Mouse (Mus musculus) erythroblast, embryonic 14.5 days (primary cell): Measurements from ENCODE around the gene Scamp5. TPM values are rescaled to one million over a fixed set of nuclear protein-coding genes. Genes with fewer than 3 reads are reported as not detected.
"Not testable (repeated sequence)": the region's sequence is repeated elsewhere in the genome, so short reads cannot be mapped to it uniquely, and the experiment has no call there.

Source experiments
- H3K27me3 ChIP-seq: 2 replicates; pipeline ENCODE4 v1.6.1; 2012; ENCODE audit warnings: inconsistent platforms; ENCODE audit not compliant: control insufficient read depth
- H3K36me3 ChIP-seq: 2 replicates; pipeline ENCODE4 v1.6.1; 2012; ENCODE audit warnings: mild to moderate bottlenecking, inconsistent platforms; ENCODE audit not compliant: control insufficient read depth
- H3K4me1 ChIP-seq: 2 replicates; pipeline ENCODE4 v1.6.1; 2012; ENCODE audit warnings: inconsistent platforms; ENCODE audit not compliant: control insufficient read depth
- H3K4me3 ChIP-seq: replicated peaks from 2 replicates; pipeline ENCODE3; 2012; ENCODE audit warnings: moderate library complexity, mild to moderate bottlenecking, inconsistent platforms
- H3K9me3 ChIP-seq: 2 replicates; pipeline ENCODE4 v1.6.1; 2012; ENCODE audit warnings: low read length, inconsistent platforms, mixed read lengths; ENCODE audit not compliant: control insufficient read depth
- GATA1 ChIP-seq: IDR thresholded peaks from 2 replicates; pipeline ENCODE4 v1.6.1; 2012; ENCODE audit warnings: low read length, inconsistent platforms, mixed read lengths
- TAL1 ChIP-seq: IDR thresholded peaks from 3 replicates; pipeline ENCODE4 v1.6.1; 2012; ENCODE audit warnings: low read length, inconsistent platforms, mixed read lengths
- polyA plus RNA-seq: library from polyadenylated mRNA; stranded (reverse); fragments of >175 nt; gene quantifications from 2 replicates; pipeline ENCODE4 v1.2.3, GENCODE M21; 2012

Scamp5 gene
- polyA plus RNA-seq, 1 experiment, result 0.03 TPM

DNA sequence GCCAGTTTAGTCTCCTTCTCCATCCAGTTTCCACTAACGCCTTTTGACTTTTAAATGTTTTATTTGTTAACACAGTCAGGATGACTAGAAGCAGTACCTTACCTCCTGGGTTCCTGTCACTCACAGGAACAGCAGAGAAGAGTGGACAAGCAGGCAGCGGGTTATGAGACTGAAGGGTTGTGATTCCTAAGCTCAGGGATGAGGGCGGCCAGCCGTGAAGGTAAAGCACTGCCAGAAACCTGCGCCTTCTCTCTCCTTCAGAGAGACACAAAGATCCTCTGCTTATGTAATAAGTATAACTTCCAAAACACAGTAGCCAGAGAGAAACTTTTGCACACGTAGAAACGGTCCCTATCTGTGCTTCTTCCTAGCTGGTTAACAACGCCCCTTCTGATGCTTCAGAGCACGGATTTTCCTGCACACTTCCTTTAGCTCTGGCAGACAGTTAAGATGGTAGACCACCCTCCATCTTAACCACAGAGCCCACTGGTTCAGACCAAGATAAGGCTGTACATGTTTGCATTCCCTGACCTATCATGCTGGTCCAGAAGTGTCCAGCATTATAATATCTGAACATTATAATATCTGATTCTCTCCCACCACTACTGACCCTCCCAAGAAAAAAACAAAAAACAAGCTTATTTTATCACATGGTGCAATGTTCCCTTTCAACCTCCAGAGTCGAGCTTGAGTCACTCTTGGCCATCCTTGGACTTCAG is 29.8 kb downstream of the Scamp5 start:
- Histone ChIP-seq H3K9me3 (no peaks in the 10 kb centered on the region), H3K36me3 (peaks cover 20% of the 10 kb centered on the region), H3K4me1 (peaks cover 31% of the 10 kb centered on the region), H3K4me3 (no peak overlapping the region), H3K27me3 (no peaks in the 10 kb centered on the region)
- TF ChIP-seq GATA1 (no peak), TAL1 (no peak)

DNA sequence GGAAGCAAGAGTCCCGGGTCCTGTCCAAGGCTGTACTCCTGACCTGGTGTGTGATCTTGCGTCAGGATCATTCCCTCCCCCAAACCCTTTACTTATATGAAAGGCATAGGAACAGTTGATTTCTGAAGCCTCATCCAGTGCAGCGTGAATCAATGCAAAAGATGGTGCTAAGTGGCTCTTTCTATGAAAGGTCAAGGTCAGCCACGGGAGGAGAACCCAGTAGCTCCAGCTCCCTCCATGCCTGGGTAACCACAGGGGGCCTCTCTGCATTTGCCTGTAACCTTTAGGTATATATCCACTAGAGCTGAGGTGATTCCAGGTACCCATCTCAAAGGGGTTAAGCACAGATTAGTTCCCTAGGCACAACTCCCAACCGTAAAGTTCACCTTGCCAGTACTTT is 31.7 kb downstream of the Scamp5 start:
- H3K36me3 ChIP-seq, result peaks cover 33% of the 10 kb centered on the region
- TF ChIP-seq GATA1, result no peak
- TF ChIP-seq TAL1, result no peak
- no peak overlapping the region for H3K4me3 ChIP-seq
- no peaks in the 10 kb centered on the region for H3K9me3 ChIP-seq
- peaks cover 29% of the 10 kb centered on the region for H3K4me1 ChIP-seq
- H3K27me3 ChIP-seq, result no peaks in the 10 kb centered on the region

DNA sequence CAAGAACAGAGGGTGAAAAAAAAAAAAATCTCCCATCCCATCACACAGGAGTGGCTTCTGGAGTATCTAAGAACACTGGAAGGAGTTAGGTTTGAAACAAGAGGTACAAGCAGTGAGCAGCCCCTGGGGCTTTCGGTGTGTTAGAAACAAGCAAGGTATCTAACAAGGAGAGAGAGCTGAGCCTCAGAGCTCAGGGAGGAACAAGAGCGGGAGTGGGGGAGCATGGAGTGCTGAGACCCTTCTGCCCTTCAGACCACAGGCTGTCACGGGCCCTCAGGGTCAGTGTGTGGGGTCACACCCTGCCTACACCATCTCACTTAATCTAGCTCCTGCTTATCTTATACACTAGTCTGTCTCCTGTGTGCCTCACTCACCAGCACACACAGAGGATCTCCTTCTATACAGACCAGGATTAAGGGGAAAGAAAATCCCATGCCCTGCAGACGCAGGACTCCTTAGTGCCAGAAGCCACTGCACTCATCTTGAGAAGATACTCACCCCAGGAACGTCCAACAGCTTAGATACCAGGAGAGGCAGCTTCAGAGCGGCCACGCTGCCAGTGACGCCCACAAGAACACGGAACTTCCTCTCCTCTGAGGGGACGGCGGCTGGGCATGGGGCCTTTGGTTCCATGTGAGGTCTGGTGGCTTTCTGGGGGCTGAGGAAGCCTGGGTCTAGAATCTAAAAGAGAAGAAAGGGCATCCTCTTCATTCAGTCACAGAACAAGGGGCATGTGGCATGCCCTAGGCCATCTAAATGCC is 33.3 kb downstream of the Scamp5 start:
- H3K4me3 ChIP-seq, result no peak overlapping the region
- H3K9me3 ChIP-seq, result no peaks in the 10 kb centered on the region
- H3K27me3 ChIP-seq, result no peaks in the 10 kb centered on the region
- no peak for TF ChIP-seq GATA1
- H3K36me3 ChIP-seq, result peaks cover 35% of the 10 kb centered on the region
- H3K4me1 ChIP-seq, result peaks cover 19% of the 10 kb centered on the region

DNA sequence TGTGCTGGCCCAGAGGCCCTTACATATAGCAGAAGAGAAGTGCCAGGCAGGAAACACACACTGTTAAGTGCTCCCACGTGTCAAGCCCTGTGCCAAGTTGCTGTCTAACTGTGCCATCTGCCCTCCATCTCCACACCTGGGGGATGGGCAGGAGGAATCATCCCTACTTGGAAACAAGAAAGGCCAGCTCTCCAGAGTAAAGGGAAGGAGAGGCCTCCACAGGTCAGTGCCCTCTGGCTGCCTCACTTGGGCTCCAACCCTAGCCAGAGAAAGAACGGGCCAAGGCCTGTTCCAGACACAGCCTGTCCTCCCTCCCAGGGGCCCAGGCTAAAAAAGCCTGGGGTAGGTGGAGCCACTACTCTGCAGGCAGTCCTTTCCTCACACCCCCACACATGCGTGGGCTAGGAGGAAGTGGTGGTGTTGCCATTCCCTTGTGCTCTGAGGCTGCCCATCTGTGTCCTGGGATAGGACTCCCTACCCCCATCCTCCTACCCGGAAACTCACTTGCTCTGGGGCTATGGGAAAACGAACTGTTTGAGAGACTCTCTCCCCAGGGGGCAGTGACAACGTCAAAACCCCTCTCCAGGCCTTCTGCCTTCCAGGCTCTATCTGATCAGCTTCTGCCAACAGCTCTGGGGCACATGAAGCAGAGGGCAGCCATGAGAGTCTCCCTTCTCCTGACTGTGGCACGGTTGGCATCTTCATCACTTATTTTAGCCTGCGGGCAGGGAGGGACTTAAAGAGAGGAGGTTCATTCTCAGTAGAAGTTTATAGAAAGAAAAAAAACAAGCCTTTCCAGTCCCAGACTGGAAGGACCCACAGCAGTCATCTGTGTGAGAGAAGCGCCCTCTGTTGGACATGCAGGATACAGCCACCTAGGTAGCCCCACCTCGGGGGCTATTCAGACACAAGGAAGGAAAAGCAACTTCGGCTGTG is 34.5 kb downstream of the Scamp5 start:
- H3K4me1 ChIP-seq, result peaks cover 8% of the 10 kb centered on the region

DNA sequence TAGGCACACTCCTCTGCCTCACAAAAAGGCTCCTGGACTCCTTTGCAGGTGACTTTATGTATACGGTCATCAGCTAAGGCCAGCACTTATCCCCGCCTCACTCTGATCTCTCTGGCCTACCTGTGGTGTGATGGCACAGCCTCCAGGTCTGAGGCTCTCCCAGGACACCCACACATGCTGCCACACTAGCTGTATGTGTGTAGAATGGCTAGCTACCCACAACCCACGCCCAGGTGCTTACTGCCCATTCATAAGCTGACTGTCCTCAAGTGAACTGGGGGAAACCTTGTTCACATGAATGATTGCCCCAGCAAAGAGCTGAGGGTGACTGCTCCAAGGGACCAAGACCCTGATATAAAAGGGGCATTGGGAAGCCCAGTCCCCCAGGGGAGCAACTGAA is 35.4 kb downstream of the Scamp5 start:
- H3K4me3 ChIP-seq, result no peak overlapping the region
- no peaks in the 10 kb centered on the region for H3K27me3 ChIP-seq
- H3K36me3 ChIP-seq, result peaks cover 35% of the 10 kb centered on the region
- TF ChIP-seq TAL1 (no peak), GATA1 (no peak)
- H3K4me1 ChIP-seq, result peaks cover 5% of the 10 kb centered on the region
- H3K9me3 ChIP-seq, result no peaks in the 10 kb centered on the region

More for the DNA sequence above, 34.5 kb downstream of the Scamp5 start:
- TF ChIP-seq TAL1 (no peak), GATA1 (no peak)
- no peak overlapping the region for H3K4me3 ChIP-seq
- peaks cover 35% of the 10 kb centered on the region for H3K36me3 ChIP-seq
- no peaks in the 10 kb centered on the region for H3K27me3 ChIP-seq
- H3K9me3 ChIP-seq, result no peaks in the 10 kb centered on the region

DNA sequence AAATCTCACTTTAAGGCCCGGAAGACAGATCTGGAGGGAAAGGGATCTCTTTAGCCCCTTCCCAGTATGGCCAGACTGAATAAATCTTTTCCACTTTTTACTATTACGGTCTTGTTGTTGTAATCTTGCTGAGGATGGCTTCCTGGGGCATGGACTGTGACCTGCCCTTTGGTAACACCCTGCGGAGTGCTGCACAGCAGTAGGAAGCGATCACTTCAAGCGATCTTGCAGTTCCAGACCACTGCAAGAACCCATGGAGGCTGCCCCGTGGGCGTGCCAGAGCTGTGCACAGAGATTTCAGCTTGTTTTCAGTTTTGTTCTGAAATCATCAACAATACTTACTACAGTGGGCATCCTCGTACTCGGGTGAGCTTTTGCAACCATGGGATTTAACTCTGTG is 36.7 kb downstream of the Scamp5 start:
- H3K9me3 ChIP-seq, result no peaks in the 10 kb centered on the region
- H3K27me3 ChIP-seq, result no peaks in the 10 kb centered on the region
- H3K4me1 ChIP-seq, result peaks cover 5% of the 10 kb centered on the region
- TF ChIP-seq GATA1 (no peak), TAL1 (no peak)
- H3K4me3 ChIP-seq, result no peak overlapping the region
- peaks cover 32% of the 10 kb centered on the region for H3K36me3 ChIP-seq

DNA sequence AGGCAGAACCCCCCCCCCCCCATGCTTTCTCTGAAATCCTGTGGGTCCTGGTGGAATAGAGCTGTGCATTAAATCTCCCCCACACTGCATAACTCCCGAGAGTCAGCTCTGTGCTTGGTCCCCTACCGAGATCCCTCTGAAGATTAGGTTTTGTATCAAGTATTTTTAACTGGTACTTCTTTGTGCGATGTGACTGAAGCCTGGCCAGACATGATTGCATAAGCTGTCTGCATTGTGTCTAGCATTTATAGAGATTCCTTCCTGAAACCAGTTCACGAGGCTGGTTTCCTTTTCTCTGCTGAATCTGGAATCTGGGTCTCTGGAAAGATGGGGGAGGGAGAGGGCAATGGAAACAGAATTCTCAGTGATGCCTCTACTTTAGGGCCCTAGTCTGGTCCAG is 39.5 kb downstream of the Scamp5 start:
- peaks cover 24% of the 10 kb centered on the region for H3K36me3 ChIP-seq

DNA sequence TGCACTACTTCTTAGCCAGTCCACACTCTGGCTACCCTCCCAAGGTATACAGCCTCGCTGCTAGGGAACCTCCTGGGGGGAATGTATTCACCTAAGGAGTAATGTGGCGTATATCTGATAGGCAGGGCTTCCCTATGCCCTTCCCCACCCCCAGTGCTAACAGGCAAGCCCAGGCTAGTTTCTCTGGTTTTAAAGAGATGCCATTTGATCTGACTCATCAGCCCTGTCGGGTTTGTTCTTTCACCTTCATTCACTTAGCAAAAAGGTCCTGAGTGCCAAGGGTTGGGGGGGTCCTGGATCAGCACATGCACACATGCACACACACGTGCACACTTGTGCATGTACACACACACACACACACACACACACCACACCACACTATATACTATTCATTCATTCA is 39.9 kb downstream of the Scamp5 start:
- no peaks in the 10 kb centered on the region for H3K9me3 ChIP-seq
- H3K36me3 ChIP-seq, result peaks cover 20% of the 10 kb centered on the region
- TF ChIP-seq GATA1, result no peak
- no peak for TF ChIP-seq TAL1
- H3K4me3 ChIP-seq, result no peak overlapping the region
- no peaks in the 10 kb centered on the region for H3K4me1 ChIP-seq
- H3K27me3 ChIP-seq, result no peaks in the 10 kb centered on the region

More for the DNA sequence above, 39.5 kb downstream of the Scamp5 start:
- Histone ChIP-seq H3K4me3 (no peak overlapping the region), H3K27me3 (no peaks in the 10 kb centered on the region), H3K4me1 (no peaks in the 10 kb centered on the region), H3K9me3 (no peaks in the 10 kb centered on the region)
- TF ChIP-seq GATA1 (no peak), TAL1 (no peak)

DNA sequence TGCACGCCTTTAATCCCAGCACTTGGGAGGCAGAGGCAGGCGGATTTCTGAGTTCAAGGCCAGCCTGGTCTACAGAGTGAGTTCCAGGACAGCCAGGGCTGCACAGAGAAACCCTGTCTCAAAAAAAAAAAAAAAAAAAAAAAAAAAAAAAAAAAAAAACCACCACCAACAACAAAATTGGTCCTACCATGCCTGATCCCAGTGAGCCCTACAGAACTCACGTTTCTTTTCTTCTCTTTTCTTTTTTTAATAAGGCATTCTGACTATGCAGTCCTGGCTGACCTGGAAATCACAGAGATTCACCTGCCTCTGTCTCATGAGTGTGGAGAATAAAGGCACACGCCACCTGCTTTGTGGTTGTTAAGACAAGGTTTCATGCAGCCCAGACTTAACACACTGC is 40.7 kb downstream of the Scamp5 start:
- H3K9me3 ChIP-seq, H3K4me3 ChIP-seq, H3K27me3 ChIP-seq, H3K4me1 ChIP-seq: not testable (repeated sequence)
- H3K36me3 ChIP-seq, result peaks cover 11% of the 10 kb centered on the region
